Mouse (Mus musculus) MEL (cell line): ENCODE results near the gene Tcf7. TPM values are rescaled to one million over a fixed set of nuclear protein-coding genes. Genes with fewer than 3 reads are reported as not detected.

Experiments
- DNase-seq: peaks from one replicate; pipeline ENCODE4 v3.0.0; 2011; ENCODE audit warnings: low read depth, low spot score
- H3K27ac ChIP-seq: 2 replicates; pipeline ENCODE4 v1.5.1; 2012; ENCODE audit warnings: low read depth, mild to moderate bottlenecking, control low read depth, low read length, moderate library complexity; ENCODE audit not compliant: control insufficient read depth
- H3K27me3 ChIP-seq, 2 experiments: fragments of 150-350 bp in 1 of 2; sonication (generic) in 1 of 2; 2 replicates each; pipeline ENCODE4 v1.6.1; 2012; ENCODE audit warnings: low read length in 2 of 2, mild to moderate bottlenecking in 2 of 2, improper control_type of control experiment in 1 of 2, moderate library complexity in 1 of 2; ENCODE audit not compliant: insufficient read depth in 2 of 2, control insufficient read depth in 1 of 2
- H3K36me3 ChIP-seq, 2 experiments: 2 replicates each; pipeline ENCODE4 v1.6.1; 2012 to 2014; ENCODE audit warnings: low read length in 2 of 2, improper control_type of control experiment in 1 of 2, inconsistent platforms in 1 of 2, mild to moderate bottlenecking in 1 of 2; ENCODE audit not compliant: insufficient read depth in 2 of 2, control insufficient read depth in 1 of 2
- H3K4me1 ChIP-seq, 2 experiments: fragments of 150-350 bp in 1 of 2; sonication (generic) in 1 of 2; 2 replicates each; pipeline ENCODE4 v1.6.1; 2012; ENCODE audit warnings: low read length in 2 of 2, improper control_type of control experiment in 1 of 2, mild to moderate bottlenecking in 1 of 2; ENCODE audit not compliant: insufficient read depth in 2 of 2, control insufficient read depth in 1 of 2
- H3K4me3 ChIP-seq, 2 experiments: fragments of 150-350 bp in 1 of 2; sonication (generic) in 1 of 2; 2 replicates each; pipeline ENCODE4 v1.5.1; 2012; ENCODE audit warnings: low read depth in 2 of 2, low read length in 2 of 2, mild to moderate bottlenecking in 2 of 2, moderate library complexity in 2 of 2, control low read depth in 1 of 2, improper control_type of control experiment in 1 of 2; ENCODE audit not compliant: control insufficient read depth in 1 of 2, insufficient read depth in 1 of 2
- H3K79me2 ChIP-seq: 2 replicates; pipeline ENCODE4 v1.6.1; 2012; ENCODE audit warnings: mild to moderate bottlenecking, low read length, moderate library complexity; ENCODE audit not compliant: control insufficient read depth, poor library complexity, insufficient read depth
- H3K9ac ChIP-seq: 2 replicates; pipeline ENCODE4 v1.6.1; 2012; ENCODE audit warnings: low read depth, mild to moderate bottlenecking, control low read depth, low read length, moderate library complexity; ENCODE audit not compliant: control insufficient read depth, poor library complexity, severe bottlenecking
- H3K9me3 ChIP-seq: fragments of 150-350 bp; sonication (generic); replicated peaks from 2 replicates; pipeline ENCODE4 v1.6.1; 2012; ENCODE audit warnings: mild to moderate bottlenecking, low read length, improper control_type of control experiment, moderate library complexity; ENCODE audit not compliant: insufficient read depth
- CHD1 ChIP-seq: IDR thresholded peaks from 2 replicates; pipeline ENCODE4 v1.6.1; 2012; ENCODE audit warnings: low read depth, mild to moderate bottlenecking, inconsistent platforms, low read length, improper control_type of control experiment
- CHD2 ChIP-seq: IDR thresholded peaks from 2 replicates; pipeline ENCODE4 v1.6.1; 2011; ENCODE audit warnings: low read length, improper control_type of control experiment
- CTCF ChIP-seq, 3 experiments: IDR thresholded peaks in 2 of 3; conservative IDR thresholded peaks in 1 of 3; 2 replicates each; pipeline ENCODE4 v1.5.1; 2011 to 2012; ENCODE audit warnings: low read length in 3 of 3, low read depth in 2 of 3, mild to moderate bottlenecking in 2 of 3, improper control_type of control experiment in 1 of 3, inconsistent platforms in 1 of 3, mixed read lengths in 1 of 3, moderate library complexity in 1 of 3; ENCODE audit not compliant: control insufficient read depth in 1 of 3, insufficient read depth in 1 of 3, poor library complexity in 1 of 3, severe bottlenecking in 1 of 3
- ELF1 ChIP-seq: IDR thresholded peaks from 2 replicates; pipeline ENCODE4 v1.6.1; 2014; ENCODE audit warnings: low read depth, mild to moderate bottlenecking, inconsistent platforms, low read length, improper control_type of control experiment, moderate library complexity
- EP300 ChIP-seq, 2 experiments: IDR thresholded peaks; 2 replicates each; pipeline ENCODE4 v1.6.1; 2011; ENCODE audit warnings: improper control_type of control experiment in 2 of 2, low read length in 2 of 2, low read depth in 1 of 2, mild to moderate bottlenecking in 1 of 2
- GATA1 ChIP-seq: IDR thresholded peaks from 2 replicates; pipeline ENCODE4 v1.6.1; 2011; ENCODE audit warnings: low read depth, low read length, improper control_type of control experiment
- JUND ChIP-seq: IDR thresholded peaks from 2 replicates; pipeline ENCODE4 v1.6.1; 2011; ENCODE audit warnings: low read depth, mild to moderate bottlenecking, improper control_type of control experiment, low read length
- MAFK ChIP-seq: IDR thresholded peaks from 2 replicates; pipeline ENCODE4 v1.6.1; 2011; ENCODE audit warnings: low read depth, mild to moderate bottlenecking, low read length, improper control_type of control experiment, borderline replicate concordance
- MAX ChIP-seq: IDR thresholded peaks from 2 replicates; pipeline ENCODE4 v1.6.1; 2011; ENCODE audit warnings: low read length, improper control_type of control experiment
- MEF2A ChIP-seq: IDR thresholded peaks from 2 replicates; pipeline ENCODE4 v1.6.1; 2014; ENCODE audit warnings: low read depth, mild to moderate bottlenecking, inconsistent platforms, low read length, improper control_type of control experiment; ENCODE audit not compliant: poor library complexity, insufficient replicate concordance, severe bottlenecking; ENCODE audit errors: extremely low read depth
- MXI1 ChIP-seq: IDR thresholded peaks from 2 replicates; pipeline ENCODE4 v1.6.1; 2011; ENCODE audit warnings: mild to moderate bottlenecking, low read depth, low read length, improper control_type of control experiment
- NELFE ChIP-seq: IDR thresholded peaks from 2 replicates; pipeline ENCODE4 v1.6.1; 2011; ENCODE audit warnings: low read depth, low read length, improper control_type of control experiment
- RAD21 ChIP-seq: IDR thresholded peaks from 2 replicates; pipeline ENCODE4 v1.6.1; 2011; ENCODE audit warnings: mild to moderate bottlenecking, low read depth, low read length, improper control_type of control experiment
- SIN3A ChIP-seq: IDR thresholded peaks from 2 replicates; pipeline ENCODE4 v1.6.1; 2012; ENCODE audit warnings: low read length, improper control_type of control experiment, inconsistent platforms
- SMC3 ChIP-seq: IDR thresholded peaks from 2 replicates; pipeline ENCODE4 v1.6.1; 2011; ENCODE audit warnings: low read depth, low read length, improper control_type of control experiment
- TAL1 ChIP-seq: IDR thresholded peaks from 2 replicates; pipeline ENCODE4 v1.6.1; 2012; ENCODE audit warnings: mild to moderate bottlenecking, inconsistent platforms, low read length, moderate library complexity, mixed read lengths
- TBP ChIP-seq: IDR thresholded peaks from 2 replicates; pipeline ENCODE4 v1.8.0; 2011; ENCODE audit warnings: low read depth, low read length, improper control_type of control experiment
- UBTF ChIP-seq: IDR thresholded peaks from 2 replicates; pipeline ENCODE4 v1.6.1; 2012; ENCODE audit warnings: low read depth, mild to moderate bottlenecking, inconsistent platforms, low read length, improper control_type of control experiment, moderate library complexity, borderline replicate concordance; ENCODE audit not compliant: insufficient read depth
- USF1 ChIP-seq: IDR thresholded peaks from 2 replicates; pipeline ENCODE4 v1.6.1; 2014; ENCODE audit warnings: low read depth, mild to moderate bottlenecking, inconsistent platforms, low read length, improper control_type of control experiment, moderate library complexity
- USF2 ChIP-seq, 2 experiments: IDR thresholded peaks; 2 replicates each; pipeline ENCODE4 v1.6.1; 2011 to 2012; ENCODE audit warnings: improper control_type of control experiment in 2 of 2, low read length in 2 of 2, borderline replicate concordance in 1 of 2, inconsistent platforms in 1 of 2, low read depth in 1 of 2, mild to moderate bottlenecking in 1 of 2; ENCODE audit not compliant: insufficient read depth in 1 of 2
- ZC3H11A ChIP-seq: IDR thresholded peaks from 2 replicates; pipeline ENCODE4 v1.6.1; 2012; ENCODE audit warnings: low read depth, mild to moderate bottlenecking, inconsistent platforms, low read length, improper control_type of control experiment
- ZMIZ1 ChIP-seq: IDR thresholded peaks from 2 replicates; pipeline ENCODE4 v1.6.1; 2012; ENCODE audit warnings: low read depth, mild to moderate bottlenecking, inconsistent platforms, low read length, improper control_type of control experiment, moderate library complexity
- ZNF384 ChIP-seq: IDR thresholded peaks from 2 replicates; pipeline ENCODE4 v1.6.1; 2012; ENCODE audit warnings: low read depth, mild to moderate bottlenecking, inconsistent platforms, low read length, improper control_type of control experiment
- polyA plus RNA-seq, 2 experiments: library from polyadenylated mRNA; stranded (reverse) in 1 of 2; unstranded in 1 of 2; fragments of >175 nt in 1 of 2; fragments of >200 nt in 1 of 2; gene quantifications; 2 replicates each; pipeline versions ENCODE4 v1.2.1 to v1.2.4; 2012; ENCODE audit warnings: low replicate concordance in 2 of 2, low read depth in 1 of 2; ENCODE audit not compliant: insufficient read length in 2 of 2, insufficient read depth in 1 of 2, missing spikeins in 1 of 2
- total RNA-seq: library from RNA; depleted of rRNA; stranded (reverse); fragments of 300-350 nt; gene quantifications from 2 replicates; pipeline ENCODE4 v1.2.3, GENCODE M21; 2012

Gene Tcf7
- total and polyA plus RNA-seq, 3 experiments, result 0.12 to 2.3 TPM; not detected in 1

GRCm38 (mm10) chr11:52298955-52299354 lies 16.1 kb upstream of the Tcf7 start:
- H3K4me3 ChIP-seq, result no peak overlapping the region

GRCm38 (mm10) chr11:52297352-52297751 lies 14.5 kb upstream of the Tcf7 start:
- Histone ChIP-seq H3K27ac (no peak overlapping the region), H3K36me3 (no peaks in the 10 kb centered on the region), H3K9me3 (no peaks in the 10 kb centered on the region), H3K27me3 (no peaks in the 10 kb centered on the region; a peak in 2 of 4 replicates), H3K9ac (no peak overlapping the region), H3K4me1 (peaks cover 0 to 12% of the 10 kb centered on the region in 2 experiments; a peak in 2 of 4 replicates), H3K4me3 (no peak overlapping the region), H3K79me2 (no peaks in the 10 kb centered on the region)
- DNase-seq, result peak; percentile 78
- TF ChIP-seq ZNF384 (0 out of 2 replicates have a peak, but pooled peaks have one; percentile 18), ELF1 (no peak), GATA1 (no peak), USF2 (IDR thresholded peaks at IDR 0.05; ENCODE audit: borderline replicate concordance in 1 of 2, insufficient read depth in 1 of 2, low read depth in 1 of 2, low read length in 2 of 2) (no peak), SMC3 (peak; percentile 93), CHD1 (no peak), TBP (no peak), JUND (no peak), TAL1 (no peak), EP300 (IDR thresholded peaks at IDR 0.05; ENCODE audit: low read depth in 1 of 2, low read length in 2 of 2) (no peak), UBTF (no peak), CTCF (IDR thresholded peaks at IDR 0.05 in 2 of 3, conservative IDR thresholded peaks at IDR 0.05 in 1 of 3; ENCODE audit: control insufficient read depth in 1 of 3, insufficient read depth in 1 of 3, low read depth in 2 of 3, low read length in 3 of 3, poor library complexity in 1 of 3, severe bottlenecking in 1 of 3) (peak; percentile 91 to 99 (median 95)), ZMIZ1 (no peak), CHD2 (no peak), RAD21 (peak; percentile 75), SIN3A (no peak), MAX (no peak), USF1 (no peak), NELFE (no peak), ZC3H11A (peak; percentile 74), MAFK (no peak)

More at GRCm38 (mm10) chr11:52298955-52299354, 16.1 kb upstream of the Tcf7 start:
- Histone ChIP-seq H3K4me1 (peaks cover 0 to 7% of the 10 kb centered on the region in 2 experiments; a peak in 2 of 4 replicates), H3K27me3 (no peaks in the 10 kb centered on the region; a peak in 2 of 4 replicates), H3K27ac (no peak overlapping the region), H3K9me3 (no peaks in the 10 kb centered on the region), H3K36me3 (no peaks in the 10 kb centered on the region), H3K79me2 (no peaks in the 10 kb centered on the region), H3K9ac (no peak overlapping the region)
- no peak for DNase-seq
- TF ChIP-seq MXI1 (no peak), ZNF384 (no peak), MAFK (no peak), MEF2A (no peak), TAL1 (no peak), ZC3H11A (no peak)
